Mouse (Mus musculus) midbrain, embryonic 10.5 days (tissue): ENCODE results near the gene Obsl1. TPM values are rescaled to one million over a fixed set of nuclear protein-coding genes. Genes with fewer than 3 reads are reported as not detected.

Experiments used
- DNase-seq: peaks from one replicate; pipeline ENCODE4 v3.0.0-alpha.2; 2017; ENCODE audit warnings: low spot score
- H3K27ac ChIP-seq: fragments of 300-500 bp; sonication (generic); replicated peaks from 2 replicates; pipeline ENCODE4 v1.5.1; 2016; ENCODE audit warnings: mild to moderate bottlenecking
- H3K27me3 ChIP-seq: fragments of 300-500 bp; sonication (generic); 2 replicates; pipeline ENCODE4 v1.6.1; 2016; ENCODE audit warnings: low read depth, mild to moderate bottlenecking; ENCODE audit not compliant: poor library complexity, severe bottlenecking
- H3K36me3 ChIP-seq: fragments of 300-500 bp; sonication (generic); 2 replicates; pipeline ENCODE4 v1.6.1; 2016; ENCODE audit warnings: mild to moderate bottlenecking, moderate library complexity
- H3K4me1 ChIP-seq: fragments of 300-500 bp; sonication (generic); 2 replicates; pipeline ENCODE4 v1.6.1; 2016
- H3K4me3 ChIP-seq: fragments of 300-500 bp; sonication (generic); 2 replicates; pipeline ENCODE4 v1.5.1; 2016; ENCODE audit warnings: mild to moderate bottlenecking, moderate library complexity
- H3K9me3 ChIP-seq: fragments of 300-500 bp; sonication (generic); replicated peaks from 2 replicates; pipeline ENCODE4 v1.6.1; 2016; ENCODE audit warnings: mild to moderate bottlenecking
- WGBS: fragments of 180-500 bp; shearing (Covaris S2); methylation state at CpG from one replicate; pipeline ENCODE4 v1.1.7; 2016; 5-methylcytosine and 5-hydroxymethylcytosine counted together
- polyA plus RNA-seq: library from polyadenylated mRNA; unstranded; fragments of >200 nt; fragmentation: Nextera tagmentation; extraction: Ambion mirVana; gene quantifications from 2 replicates; pipeline ENCODE4 v1.2.1, GENCODE M21; 2016

Gene Obsl1
- polyA plus RNA-seq, 1 experiment from 2014 or later = 35.2 TPM

DNA sequence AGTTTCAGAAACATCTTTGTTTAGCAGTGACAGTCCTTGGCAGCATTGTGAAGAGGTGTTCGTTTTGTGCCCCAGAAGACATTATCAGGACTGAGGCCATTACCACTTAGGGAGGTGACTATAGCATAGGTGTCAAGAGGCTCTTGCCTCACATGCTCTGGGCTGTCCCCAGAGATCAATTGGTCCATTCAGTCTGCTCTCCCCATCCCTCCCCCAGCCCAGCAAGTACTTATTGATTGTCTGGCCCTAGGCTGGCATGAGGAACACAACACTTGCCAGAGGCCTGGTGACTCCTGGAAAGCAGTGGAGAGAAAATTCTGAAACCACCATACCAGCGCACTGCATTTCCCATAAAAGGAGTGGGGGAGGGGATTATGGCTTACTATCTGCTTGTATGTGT, 31.3 kb upstream of the Obsl1 start:
- no peaks in the 10 kb centered on the region for H3K9me3 ChIP-seq
- 93% methylated on average over 2 of the region's 2 CpGs for WGBS
- H3K36me3 ChIP-seq = peaks cover 42% of the 10 kb centered on the region
- no peaks in the 10 kb centered on the region for H3K27me3 ChIP-seq
- no peak overlapping the region for H3K27ac ChIP-seq
- H3K4me1 ChIP-seq = no peaks in the 10 kb centered on the region
- no peak overlapping the region for H3K4me3 ChIP-seq
- DNase-seq = no peak

DNA sequence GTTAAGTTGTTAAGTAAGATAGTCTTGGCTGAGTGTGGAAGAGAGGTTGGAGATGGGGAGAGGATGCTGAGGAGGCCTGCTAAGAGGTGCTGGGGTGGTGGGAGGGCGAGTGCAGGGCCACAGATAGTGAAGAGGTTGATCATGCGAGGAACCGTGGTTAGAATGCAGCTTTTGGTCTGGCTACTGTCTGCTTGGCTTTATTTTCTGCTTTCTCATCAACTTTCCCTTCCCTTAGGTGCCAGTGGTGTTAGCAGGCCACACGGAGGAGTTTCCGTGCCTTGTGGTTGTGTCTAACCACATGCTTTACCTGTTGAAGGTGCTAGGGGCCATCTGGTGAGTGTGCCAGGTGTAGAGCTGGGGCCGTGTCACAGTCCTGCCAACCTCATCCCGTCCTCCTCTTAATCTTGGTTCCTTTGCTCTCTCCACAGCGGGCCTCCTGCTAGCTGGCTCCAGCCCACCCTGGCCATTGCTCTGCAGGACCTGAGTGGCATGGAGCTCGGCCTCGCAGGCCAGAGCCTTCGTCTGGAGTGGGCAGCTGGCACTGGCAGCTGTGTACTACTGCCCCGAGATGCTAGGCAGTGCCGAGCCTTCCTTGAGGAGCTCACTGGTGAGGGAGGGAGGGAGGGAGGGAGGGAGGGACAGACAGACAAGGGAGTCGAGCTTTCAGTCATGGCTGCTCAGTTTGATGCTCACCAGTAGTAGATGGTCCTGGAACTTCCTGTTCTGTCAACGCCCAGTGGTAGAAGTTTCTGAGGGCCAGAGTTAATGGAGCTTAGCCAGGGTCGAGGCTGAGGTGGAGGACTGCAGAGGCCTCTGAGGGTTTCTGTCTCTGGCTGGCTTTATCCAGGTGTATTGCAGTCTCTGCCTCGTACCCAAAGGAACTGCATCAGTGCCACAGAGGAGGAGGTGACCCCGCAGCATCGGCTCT, 27.3 kb upstream of the Obsl1 start:
- 92% methylated on average over 19 of the region's 19 CpGs for WGBS
- Histone ChIP-seq H3K36me3 (peaks cover 73% of the 10 kb centered on the region), H3K9me3 (no peaks in the 10 kb centered on the region), H3K27me3 (no peaks in the 10 kb centered on the region), H3K4me3 (no peak overlapping the region), H3K27ac (no peak overlapping the region), H3K4me1 (no peaks in the 10 kb centered on the region)
- no peak for DNase-seq

DNA sequence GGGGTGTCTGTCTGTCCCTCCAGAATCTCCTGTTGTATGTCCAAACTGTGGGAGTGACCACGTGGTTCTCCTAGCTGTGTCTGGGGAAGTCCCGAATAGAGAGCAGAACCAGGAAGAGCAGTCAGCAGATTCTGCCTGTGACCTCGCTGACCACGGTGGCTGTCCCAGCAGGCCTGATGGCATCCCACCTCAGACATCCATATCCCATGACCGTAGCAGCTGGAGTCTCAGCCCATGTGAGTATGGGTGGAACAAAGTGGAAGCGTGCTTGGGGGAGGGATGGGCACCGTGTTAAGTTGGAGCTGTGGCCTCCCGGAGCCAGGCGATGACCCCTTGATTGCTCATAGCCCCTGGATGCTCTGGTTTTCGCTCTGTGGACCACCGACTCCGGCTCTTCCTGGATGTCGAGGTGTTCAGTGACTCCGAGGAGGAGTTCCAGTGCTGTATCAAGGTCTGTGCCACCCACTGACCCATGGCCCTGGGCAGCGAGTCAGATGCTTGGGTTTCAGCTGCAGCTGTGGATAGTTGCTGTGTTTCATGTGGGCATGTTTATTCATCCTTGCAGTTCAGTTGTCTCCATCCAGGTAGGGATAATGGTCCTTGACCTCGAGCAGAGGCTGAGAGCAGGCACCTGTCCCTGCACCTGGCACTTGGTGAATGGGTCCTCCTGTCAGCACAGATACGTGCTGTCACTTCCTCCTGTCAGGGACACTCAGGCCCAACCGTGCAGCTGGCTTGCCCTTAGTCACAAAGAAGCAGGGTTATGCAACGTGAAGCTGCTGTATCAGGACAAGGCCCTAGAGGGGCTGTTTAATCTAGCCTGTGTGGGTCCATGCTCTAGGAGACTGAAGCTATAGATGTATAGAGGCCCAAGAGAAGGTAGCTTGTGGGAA, 26.3 kb upstream of the Obsl1 start:
- Histone ChIP-seq H3K36me3 (peaks cover 83% of the 10 kb centered on the region), H3K27me3 (no peaks in the 10 kb centered on the region), H3K4me3 (no peak overlapping the region), H3K9me3 (no peaks in the 10 kb centered on the region), H3K27ac (no peak overlapping the region), H3K4me1 (no peaks in the 10 kb centered on the region)
- 93% methylated on average over 19 of the region's 19 CpGs for WGBS
- no peak for DNase-seq

DNA sequence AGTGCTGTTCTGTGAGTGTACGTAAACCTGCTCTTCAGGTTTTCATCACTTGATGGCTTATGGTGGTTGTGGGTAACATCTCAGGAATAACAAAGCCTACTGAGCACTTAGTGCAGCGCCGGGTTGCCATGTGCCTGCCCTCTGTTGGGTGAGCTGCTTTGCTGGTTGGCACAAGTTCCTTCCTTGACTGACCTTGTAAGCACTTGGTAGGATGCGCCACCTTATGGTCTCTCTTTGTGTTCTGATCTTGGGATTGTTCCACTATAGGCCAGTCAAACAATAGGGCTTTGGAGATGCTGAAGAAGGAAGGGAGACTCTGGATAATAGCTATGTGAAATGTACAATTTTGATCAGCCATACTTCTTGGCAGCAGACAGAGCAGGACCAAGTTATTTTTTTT, 24.3 kb upstream of the Obsl1 start:
- Histone ChIP-seq H3K27ac (no peak overlapping the region), H3K4me1 (no peaks in the 10 kb centered on the region), H3K36me3 (peaks cover 88% of the 10 kb centered on the region), H3K9me3 (no peaks in the 10 kb centered on the region), H3K27me3 (no peaks in the 10 kb centered on the region), H3K4me3 (no peak overlapping the region)
- WGBS = 91% methylated on average over 4 of the region's 4 CpGs
- DNase-seq = no peak

DNA sequence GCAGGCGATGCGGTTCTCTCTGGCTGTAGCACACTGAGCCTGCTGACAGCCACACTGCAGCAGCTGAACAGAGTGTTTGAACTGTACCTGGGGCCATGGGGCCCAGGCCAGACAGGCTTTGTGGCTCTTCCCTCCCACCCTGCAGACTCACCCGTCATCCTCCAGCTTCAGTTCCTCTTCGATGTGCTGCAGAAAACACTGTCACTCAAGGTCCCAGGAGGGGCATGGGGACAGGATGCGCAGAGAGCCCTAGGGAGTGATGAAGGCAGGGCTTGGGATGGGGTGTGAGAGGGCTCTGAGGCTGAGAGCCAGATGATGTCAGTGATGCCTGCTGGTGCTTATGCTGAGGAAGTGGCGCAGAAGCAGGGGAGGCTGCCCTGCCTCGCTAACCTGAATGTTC, 18.4 kb upstream of the Obsl1 start:
- Histone ChIP-seq H3K4me3 (no peak overlapping the region), H3K36me3 (peaks cover 46% of the 10 kb centered on the region), H3K9me3 (no peaks in the 10 kb centered on the region), H3K4me1 (peaks cover 14% of the 10 kb centered on the region), H3K27ac (no peak overlapping the region), H3K27me3 (no peaks in the 10 kb centered on the region)
- DNase-seq = no peak
- 88% methylated on average over 7 of the region's 7 CpGs for WGBS

DNA sequence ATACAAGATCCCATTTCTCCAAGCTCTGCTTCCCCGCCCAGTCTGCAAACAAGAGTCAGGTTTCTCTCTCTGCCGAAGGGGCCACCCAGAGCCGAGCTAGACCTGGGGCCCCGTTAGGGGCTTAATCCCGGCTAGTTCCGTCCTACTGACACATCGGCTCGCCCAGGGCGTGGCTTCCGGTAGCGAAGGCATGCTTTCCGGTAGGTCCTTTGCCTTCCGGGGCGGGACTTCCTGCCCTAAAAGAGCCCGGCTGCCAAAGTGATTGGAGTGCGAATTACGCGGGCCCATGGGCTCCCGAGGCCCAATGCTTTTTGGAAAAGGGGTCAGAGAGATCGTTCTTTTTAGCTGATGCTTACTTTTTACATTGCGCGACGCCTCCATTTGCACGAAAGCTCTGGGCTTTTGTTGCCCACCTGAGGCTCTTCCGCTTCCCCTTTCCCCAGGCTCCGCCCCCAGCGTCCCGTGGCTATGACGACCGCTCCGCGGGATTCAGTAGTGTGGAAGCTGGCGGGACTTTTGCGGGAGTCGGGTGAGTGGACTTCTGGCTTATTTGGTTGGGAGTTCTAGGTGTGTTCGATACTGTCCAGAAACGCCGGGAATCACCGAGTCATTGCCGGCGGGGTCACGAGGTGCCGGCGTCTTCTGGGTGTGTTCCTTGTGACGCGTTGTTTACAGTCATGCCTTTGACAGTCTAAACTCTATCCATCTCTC, 15.2 kb upstream of the Obsl1 start, which contains the start of gene Stk11ip:
TSS of gene Stk11ip (plus strand) at position 209 of the 711 bp plus-strand sequence.
- Histone ChIP-seq H3K9me3 (no peaks in the 10 kb centered on the region), H3K4me1 (peaks cover 19% of the 10 kb centered on the region), H3K27ac (peak within 1 kb of the TSS; percentile 87), H3K36me3 (peaks cover 13% of the 10 kb centered on the region), H3K27me3 (no peaks in the 10 kb centered on the region), H3K4me3 (peak within 1 kb of the TSS; percentile 76)
- under 1% methylated on average over 46 of the region's 46 CpGs for WGBS
- DNase-seq = peak; percentile 98

DNA sequence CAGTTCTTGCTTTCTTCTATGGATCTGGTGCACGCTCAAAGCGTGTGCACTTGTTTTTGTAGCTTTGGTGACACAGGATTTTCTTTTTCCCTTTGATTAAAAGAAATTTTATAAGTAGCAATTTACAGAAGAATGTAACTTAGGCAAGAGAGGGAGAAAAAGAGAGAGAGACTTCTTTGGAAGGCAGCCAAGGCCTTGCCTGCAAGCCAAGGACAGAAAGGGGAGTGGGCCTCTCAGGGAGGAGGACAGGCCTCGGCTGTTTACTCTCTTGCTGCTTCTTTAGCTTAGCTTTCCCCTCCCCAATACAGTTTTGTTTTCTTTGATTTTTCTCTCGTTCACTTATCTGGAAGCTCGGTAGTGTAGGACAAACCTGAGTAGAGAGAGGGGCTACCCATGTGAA, 13.3 kb upstream of the Obsl1 start:
- Histone ChIP-seq H3K4me1 (peaks cover 19% of the 10 kb centered on the region), H3K27ac (no peak overlapping the region), H3K9me3 (no peaks in the 10 kb centered on the region), H3K27me3 (no peaks in the 10 kb centered on the region), H3K4me3 (no peak overlapping the region), H3K36me3 (no peaks in the 10 kb centered on the region)
- DNase-seq = no peak
- WGBS = 91% methylated on average over 5 of the region's 5 CpGs

DNA sequence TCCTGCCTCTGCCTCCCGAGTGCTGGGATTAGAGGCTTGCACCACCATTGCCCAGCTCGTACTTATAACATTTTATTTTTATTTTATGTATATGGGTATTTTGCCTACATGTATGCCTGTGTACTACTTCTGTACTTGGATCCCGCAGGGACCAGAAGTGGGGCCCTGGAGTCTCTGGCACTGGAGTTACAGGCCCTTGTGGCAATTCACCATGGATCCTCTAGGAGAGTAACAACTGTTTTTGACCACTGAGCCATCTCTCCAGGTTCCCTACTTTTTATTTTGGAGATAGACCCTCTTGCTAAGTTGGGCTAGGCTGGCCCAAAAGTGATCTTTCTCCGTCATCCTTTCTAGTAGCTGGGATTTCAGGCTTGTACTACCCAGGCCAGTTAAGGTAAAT, 12.2 kb upstream of the Obsl1 start:
- peaks cover 19% of the 10 kb centered on the region for H3K4me1 ChIP-seq
- H3K36me3 ChIP-seq = no peaks in the 10 kb centered on the region
- H3K9me3 ChIP-seq = no peaks in the 10 kb centered on the region
- no peak for DNase-seq
- H3K27me3 ChIP-seq = no peaks in the 10 kb centered on the region
- no peak overlapping the region for H3K27ac ChIP-seq
- 92% methylated on average over 4 of the region's 4 CpGs for WGBS
- no peak overlapping the region for H3K4me3 ChIP-seq

DNA sequence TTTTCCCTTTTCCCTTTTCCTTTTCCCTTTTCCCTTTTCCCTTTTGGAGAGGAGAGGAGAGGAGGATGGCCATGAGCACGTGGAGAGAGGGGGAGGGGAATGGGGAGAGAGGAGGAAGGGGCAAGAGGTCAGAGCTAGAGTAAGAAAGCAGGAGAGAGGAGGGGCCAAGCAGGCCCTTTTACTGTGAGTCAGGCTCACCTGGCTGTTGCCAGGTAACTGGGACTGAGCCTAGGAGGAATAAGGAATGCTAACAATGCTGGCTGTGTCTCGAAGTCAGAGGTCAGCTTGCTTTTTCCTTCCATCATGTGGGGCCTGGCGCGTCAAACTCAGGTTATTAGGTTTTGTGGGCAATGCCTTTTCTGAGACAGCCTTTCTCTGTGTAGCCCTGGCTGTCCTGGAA, 11.7 kb upstream of the Obsl1 start:
- Histone ChIP-seq H3K4me3 (no peak overlapping the region), H3K4me1 (peaks cover 19% of the 10 kb centered on the region), H3K9me3 (no peaks in the 10 kb centered on the region), H3K36me3 (no peaks in the 10 kb centered on the region), H3K27me3 (no peaks in the 10 kb centered on the region), H3K27ac (no peak overlapping the region)
- DNase-seq = no peak
- WGBS = 45% methylated on average over 4 of the region's 4 CpGs

DNA sequence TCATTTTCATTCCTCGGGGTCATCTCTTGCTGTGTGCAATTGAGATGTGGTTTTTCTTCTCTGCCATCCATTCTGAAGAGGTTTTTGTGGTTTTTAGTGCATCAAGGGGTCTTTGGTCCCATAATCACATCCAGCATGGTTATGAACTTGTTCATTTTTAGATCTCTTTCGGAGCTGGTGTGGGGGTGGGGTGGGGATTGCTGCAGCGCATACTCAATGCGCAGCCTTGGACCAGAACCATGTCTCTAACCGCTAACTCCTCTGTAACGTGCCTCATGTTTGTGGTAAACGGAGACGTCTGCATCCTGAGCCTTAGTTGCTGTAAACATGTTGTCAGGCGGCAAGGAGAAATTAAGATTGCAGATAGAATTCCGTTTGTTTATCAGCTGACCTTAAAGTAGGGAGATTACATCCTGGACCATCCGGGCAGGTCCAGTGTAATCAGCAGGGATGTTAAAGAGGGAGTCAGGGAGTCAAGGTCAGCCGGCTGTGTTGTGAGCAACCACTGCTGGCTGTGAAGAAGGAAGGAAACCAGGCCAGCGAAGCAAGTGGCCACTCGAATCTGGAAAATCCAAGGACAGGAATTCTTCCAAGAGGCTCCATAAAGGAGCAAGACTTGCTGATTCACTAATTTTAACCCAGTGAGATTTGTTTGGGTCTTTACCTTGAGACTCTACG, 10.6 kb upstream of the Obsl1 start:
- Histone ChIP-seq H3K27ac (no peak overlapping the region), H3K9me3 (no peaks in the 10 kb centered on the region), H3K27me3 (no peaks in the 10 kb centered on the region), H3K4me1 (peaks cover 11% of the 10 kb centered on the region), H3K4me3 (no peak overlapping the region), H3K36me3 (no peaks in the 10 kb centered on the region)
- WGBS = 84% methylated on average over 15 of the region's 15 CpGs
- no peak for DNase-seq

DNA sequence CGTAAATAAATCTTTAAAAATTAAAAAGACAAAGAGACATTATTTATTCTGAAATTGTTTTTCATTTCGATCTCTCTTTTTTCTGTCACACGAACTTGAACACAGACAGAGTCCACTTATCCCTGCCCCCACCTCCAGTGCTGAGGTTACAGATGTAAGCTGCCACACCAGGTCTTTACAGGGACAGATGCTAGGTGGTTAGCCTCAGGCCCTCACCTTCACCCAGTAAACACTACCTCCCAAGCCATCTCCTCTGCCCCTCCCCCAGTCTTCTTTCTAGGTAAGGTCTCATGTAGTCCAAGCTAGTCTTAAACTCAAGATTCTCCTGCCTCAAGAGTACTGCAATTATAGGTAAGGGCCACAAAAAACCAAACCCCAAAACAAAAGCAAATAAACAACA, 6.3 kb upstream of the Obsl1 start:
- Histone ChIP-seq H3K9me3 (no peaks in the 10 kb centered on the region), H3K4me1 (peaks cover 34% of the 10 kb centered on the region)

More for the DNA sequence above, 6.3 kb upstream of the Obsl1 start:
- no peak for DNase-seq
- peaks cover 26% of the 10 kb centered on the region for H3K27me3 ChIP-seq
- H3K4me3 ChIP-seq = no peak overlapping the region
- WGBS = 90% methylated on average over 3 of the region's 3 CpGs
- no peaks in the 10 kb centered on the region for H3K36me3 ChIP-seq
- H3K27ac ChIP-seq = no peak overlapping the region
